Mouse (Mus musculus) midbrain, embryonic 15.5 days (tissue): ENCODE data around the gene Sat1. TPM values are rescaled to one million over a fixed set of nuclear protein-coding genes. Genes with fewer than 3 reads are reported as not detected.

ENCODE experiments used
- ATAC-seq: fragments of 200-750 bp; cut with Nextera tagmentation; replicated peaks from 2 replicates; pipeline ENCODE4 v1.8.0; 2017; ENCODE audit warnings: moderate TSS enrichment
- H3K27ac ChIP-seq: fragments of 300-500 bp; sonication (generic); 2 replicates; pipeline ENCODE4 v1.5.1; 2015; ENCODE audit warnings: mild to moderate bottlenecking, inconsistent platforms
- H3K27me3 ChIP-seq: fragments of 300-500 bp; sonication (generic); replicated peaks from 2 replicates; pipeline ENCODE4 v1.6.1; 2015; ENCODE audit warnings: inconsistent platforms
- H3K36me3 ChIP-seq: fragments of 300-500 bp; sonication (generic); replicated peaks from 2 replicates; pipeline ENCODE4 v1.6.1; 2015; ENCODE audit warnings: inconsistent platforms
- H3K4me1 ChIP-seq: fragments of 300-500 bp; sonication (generic); 2 replicates; pipeline ENCODE4 v1.6.1; 2015; ENCODE audit warnings: inconsistent platforms
- H3K4me2 ChIP-seq: fragments of 300-500 bp; sonication (generic); 2 replicates; pipeline ENCODE4 v1.6.1; 2015; ENCODE audit warnings: inconsistent platforms, mild to moderate bottlenecking, moderate library complexity
- H3K4me3 ChIP-seq: fragments of 300-500 bp; sonication (generic); 2 replicates; pipeline ENCODE4 v1.5.1; 2015; ENCODE audit warnings: mild to moderate bottlenecking, inconsistent platforms
- H3K9ac ChIP-seq: fragments of 300-500 bp; sonication (generic); 2 replicates; pipeline ENCODE4 v1.6.1; 2015; ENCODE audit warnings: mild to moderate bottlenecking, inconsistent platforms
- H3K9me3 ChIP-seq: fragments of 300-500 bp; sonication (generic); 2 replicates; pipeline ENCODE4 v1.6.1; 2016; ENCODE audit warnings: inconsistent platforms
- WGBS: fragments of 180-500 bp; shearing (Covaris S2); methylation state at CpG from one replicate; pipeline ENCODE4 v1.1.7; 2015; ENCODE audit warnings: mixed read lengths; 5-methylcytosine and 5-hydroxymethylcytosine counted together
- polyA plus RNA-seq: library from polyadenylated mRNA; unstranded; fragments of >200 nt; fragmentation: Nextera tagmentation; extraction: Ambion mirVana; gene quantifications from 2 replicates; pipeline ENCODE4 v1.2.1, GENCODE M21; 2015

The Sat1 gene
- polyA plus RNA-seq, 1 experiment from 2014 or later: 71.5 TPM

- H3K4me3 ChIP-seq: no peak overlapping the region
- no peak overlapping the region for H3K4me2 ChIP-seq
- no peak overlapping the region for H3K9ac ChIP-seq
- H3K27me3 ChIP-seq: no peaks in the 10 kb centered on the region
- H3K27ac ChIP-seq: no peak overlapping the region
- WGBS: 89% methylated on average over 4 of the region's 4 CpGs
- no peaks in the 10 kb centered on the region for H3K4me1 ChIP-seq
- ATAC-seq: no peak
- no peaks in the 10 kb centered on the region for H3K36me3 ChIP-seq
- no peaks in the 10 kb centered on the region for H3K9me3 ChIP-seq
Measured at GRCm38 (mm10) chrX:155194979-155195378, 21.3 kb downstream of the Sat1 start.

GRCm38 (mm10) chrX:155193732-155194443 is 22.4 kb downstream of the Sat1 start:
- H3K4me1 ChIP-seq: no peaks in the 10 kb centered on the region
- no peak for ATAC-seq
- no peak overlapping the region for H3K4me3 ChIP-seq
- 70% methylated on average over 5 of the region's 5 CpGs for WGBS
- H3K9me3 ChIP-seq: no peaks in the 10 kb centered on the region
- no peaks in the 10 kb centered on the region for H3K36me3 ChIP-seq
- H3K27ac ChIP-seq: no peak overlapping the region
- no peak overlapping the region for H3K9ac ChIP-seq
- H3K4me2 ChIP-seq: no peak overlapping the region
- no peaks in the 10 kb centered on the region for H3K27me3 ChIP-seq

- Histone ChIP-seq H3K9ac (no peak overlapping the region), H3K36me3 (no peaks in the 10 kb centered on the region), H3K27ac (no peak overlapping the region), H3K27me3 (no peaks in the 10 kb centered on the region), H3K4me2 (no peak overlapping the region), H3K9me3 (no peaks in the 10 kb centered on the region), H3K4me1 (no peaks in the 10 kb centered on the region), H3K4me3 (no peak overlapping the region)
- no peak for ATAC-seq
- 88% methylated on average over 4 of the region's 4 CpGs for WGBS
Measured at GRCm38 (mm10) chrX:155191941-155192340, 24.3 kb downstream of the Sat1 start.

GRCm38 (mm10) chrX:155177640-155178039 is 38.6 kb downstream of the Sat1 start:
- no peak overlapping the region for H3K27ac ChIP-seq
- H3K4me2 ChIP-seq: no peak overlapping the region
- H3K9ac ChIP-seq: no peak overlapping the region
- 71% methylated on average over 2 of the region's 2 CpGs for WGBS
- no peak for ATAC-seq
- no peaks in the 10 kb centered on the region for H3K36me3 ChIP-seq
- H3K27me3 ChIP-seq: no peaks in the 10 kb centered on the region
- no peaks in the 10 kb centered on the region for H3K9me3 ChIP-seq
- H3K4me1 ChIP-seq: no peaks in the 10 kb centered on the region
- no peak overlapping the region for H3K4me3 ChIP-seq

GRCm38 (mm10) chrX:155177230-155177629 is 39.0 kb downstream of the Sat1 start:
- H3K36me3 ChIP-seq: no peaks in the 10 kb centered on the region
- WGBS: 86% methylated on average over 2 of the region's 2 CpGs
- no peak overlapping the region for H3K27ac ChIP-seq
- H3K4me3 ChIP-seq: no peak overlapping the region
- no peak for ATAC-seq
- no peaks in the 10 kb centered on the region for H3K9me3 ChIP-seq
- no peak overlapping the region for H3K9ac ChIP-seq
- H3K4me2 ChIP-seq: no peak overlapping the region
- no peaks in the 10 kb centered on the region for H3K4me1 ChIP-seq
- H3K27me3 ChIP-seq: no peaks in the 10 kb centered on the region

- no peaks in the 10 kb centered on the region for H3K27me3 ChIP-seq
- no peaks in the 10 kb centered on the region for H3K9me3 ChIP-seq
- H3K4me1 ChIP-seq: no peaks in the 10 kb centered on the region
- no peak overlapping the region for H3K9ac ChIP-seq
- H3K36me3 ChIP-seq: no peaks in the 10 kb centered on the region
- H3K4me3 ChIP-seq: no peak overlapping the region
- 84% methylated on average over 4 of the region's 4 CpGs for WGBS
- no peak for ATAC-seq
- no peak overlapping the region for H3K27ac ChIP-seq
- no peak overlapping the region for H3K4me2 ChIP-seq
Measured at GRCm38 (mm10) chrX:155175568-155175967, 40.7 kb downstream of the Sat1 start.

- H3K27ac ChIP-seq: no peak overlapping the region
- no peaks in the 10 kb centered on the region for H3K4me1 ChIP-seq
- H3K9ac ChIP-seq: no peak overlapping the region
- no peaks in the 10 kb centered on the region for H3K36me3 ChIP-seq
- no peaks in the 10 kb centered on the region for H3K27me3 ChIP-seq
- no peaks in the 10 kb centered on the region for H3K9me3 ChIP-seq
- no peak overlapping the region for H3K4me2 ChIP-seq
- H3K4me3 ChIP-seq: no peak overlapping the region
- ATAC-seq: no peak
Measured at GRCm38 (mm10) chrX:155172310-155172709, 43.9 kb downstream of the Sat1 start.

GRCm38 (mm10) chrX:155171754-155172153 is 44.5 kb downstream of the Sat1 start:
- Histone ChIP-seq H3K4me3 (no peak overlapping the region), H3K4me2 (no peak overlapping the region), H3K9ac (no peak overlapping the region), H3K9me3 (no peaks in the 10 kb centered on the region), H3K4me1 (no peaks in the 10 kb centered on the region), H3K27ac (no peak overlapping the region), H3K27me3 (no peaks in the 10 kb centered on the region), H3K36me3 (no peaks in the 10 kb centered on the region)
- no peak for ATAC-seq
- WGBS: 71% methylated on average over 1 of the region's 1 CpGs

GRCm38 (mm10) chrX:155169886-155170285 is 46.4 kb downstream of the Sat1 start:
- H3K36me3 ChIP-seq: no peaks in the 10 kb centered on the region
- H3K27me3 ChIP-seq: no peaks in the 10 kb centered on the region
- no peak for ATAC-seq
- H3K9ac ChIP-seq: no peak overlapping the region
- 94% methylated on average over 8 of the region's 8 CpGs for WGBS
- H3K27ac ChIP-seq: no peak overlapping the region
- H3K4me2 ChIP-seq: no peak overlapping the region
- no peaks in the 10 kb centered on the region for H3K4me1 ChIP-seq
- H3K4me3 ChIP-seq: no peak overlapping the region
- H3K9me3 ChIP-seq: no peaks in the 10 kb centered on the region

GRCm38 (mm10) chrX:155167667-155168066 is 48.6 kb downstream of the Sat1 start:
- no peak overlapping the region for H3K9ac ChIP-seq
- no peak overlapping the region for H3K27ac ChIP-seq
- H3K4me2 ChIP-seq: no peak overlapping the region
- no peaks in the 10 kb centered on the region for H3K27me3 ChIP-seq
- no peak for ATAC-seq
- H3K4me1 ChIP-seq: no peaks in the 10 kb centered on the region
- no peaks in the 10 kb centered on the region for H3K9me3 ChIP-seq
- no peaks in the 10 kb centered on the region for H3K36me3 ChIP-seq
- no peak overlapping the region for H3K4me3 ChIP-seq
- WGBS: 90% methylated on average over 3 of the region's 3 CpGs

- Histone ChIP-seq H3K4me1 (no peaks in the 10 kb centered on the region), H3K9me3 (no peaks in the 10 kb centered on the region), H3K9ac (no peak overlapping the region), H3K27me3 (no peaks in the 10 kb centered on the region), H3K27ac (no peak overlapping the region), H3K4me3 (no peak overlapping the region), H3K4me2 (no peak overlapping the region), H3K36me3 (no peaks in the 10 kb centered on the region)
- ATAC-seq: no peak
- 81% methylated on average over 2 of the region's 2 CpGs for WGBS
Measured at GRCm38 (mm10) chrX:155166313-155166712, 49.9 kb downstream of the Sat1 start.

- H3K9me3 ChIP-seq: no peaks in the 10 kb centered on the region
- no peaks in the 10 kb centered on the region for H3K36me3 ChIP-seq
- WGBS: 64% methylated on average over 1 of the region's 1 CpGs
- H3K27me3 ChIP-seq: no peaks in the 10 kb centered on the region
- no peaks in the 10 kb centered on the region for H3K4me1 ChIP-seq
- H3K4me3 ChIP-seq: no peak overlapping the region
- no peak overlapping the region for H3K4me2 ChIP-seq
- H3K9ac ChIP-seq: no peak overlapping the region
- no peak overlapping the region for H3K27ac ChIP-seq
- no peak for ATAC-seq
Measured at GRCm38 (mm10) chrX:155163553-155163952, 52.7 kb downstream of the Sat1 start.
